In genomic region chr4:94746387-94746811, GRCm38 (mm10) we compare ENCODE assay signal across 7 mouse cellular contexts. TPM values are rescaled to one million over a fixed set of nuclear protein-coding genes. Genes with fewer than 3 reads are reported as not detected.
DNase-seq lines count a peak whose midpoint lies in the region; ATAC-seq and TF ChIP-seq lines count a peak whose summit lies in the region.

No protein-coding gene starts in this region.

- H3K27ac ChIP-seq in lung, postnatal 0 days (ENCODE audit: low read length): peak overlapping the region; percentile 71
- no peak overlapping the region for H3K27ac ChIP-seq in forebrain, embryonic 13.5 days

- peak; percentile 96 for ATAC-seq in lung, postnatal 0 days
- no peak for ATAC-seq in erythroid progenitor cell, adult 5-6 weeks (replicated peaks; ENCODE audit: low FRiP score, poor library complexity, severe bottlenecking)
- ATAC-seq in forebrain, embryonic 13.5 days: no peak

- no peaks in the 10 kb centered on the region for H3K36me3 ChIP-seq in lung, postnatal 0 days (ENCODE audit: insufficient read depth, low read length)
- no peaks in the 10 kb centered on the region for H3K36me3 ChIP-seq in forebrain, embryonic 13.5 days (ENCODE audit: poor library complexity, severe bottlenecking)

- H3K4me3 ChIP-seq in lung, postnatal 0 days (ENCODE audit: low read depth, low read length): no peak overlapping the region
- H3K4me3 ChIP-seq in forebrain, embryonic 13.5 days: no peak overlapping the region

- no peaks in the 10 kb centered on the region for H3K27me3 ChIP-seq in lung, postnatal 0 days (replicated peaks; ENCODE audit: insufficient read depth, low read length)
- no peaks in the 10 kb centered on the region for H3K27me3 ChIP-seq in forebrain, embryonic 13.5 days

- no peak overlapping the region for H3K4me2 ChIP-seq in lung, postnatal 0 days (replicated peaks; ENCODE audit: low read depth, low read length)
- no peak overlapping the region for H3K4me2 ChIP-seq in forebrain, embryonic 13.5 days

- peak; percentile 95 for TF ChIP-seq EP300 in lung, postnatal 0 days (IDR thresholded peaks at IDR 0.05)

- WGBS in lung, postnatal 0 days: 21% methylated on average over 7 of the region's 7 CpGs
- whole genome bisulfite sequencing in forebrain, embryonic 13.5 days: 61% methylated on average over 7 of the region's 7 CpGs

- peak; percentile 46 to 50 for DNase-seq in adrenal gland, postnatal 36 days
- peak; percentile 73 for DNase-seq in gastrocnemius, postnatal 25 days
- DNase-seq in kidney, adult 8-10 months: peak; percentile 52 to 81
- peak; percentile 85 for DNase-seq in lung, postnatal 0 days (ENCODE audit: low spot score)
- no peak for DNase-seq in layer of hippocampus, adult 9-10 months (ENCODE audit: low spot score)

- TF ChIP-seq CTCF in lung, postnatal 0 days (IDR thresholded peaks at IDR 0.05): no peak

- no peaks in the 10 kb centered on the region for H3K9me3 ChIP-seq in lung, postnatal 0 days (ENCODE audit: low read length)
- no peaks in the 10 kb centered on the region for H3K9me3 ChIP-seq in forebrain, embryonic 13.5 days (replicated peaks)

- no peak overlapping the region for H3K9ac ChIP-seq in lung, postnatal 0 days (replicated peaks; ENCODE audit: low read depth)
- no peak overlapping the region for H3K9ac ChIP-seq in forebrain, embryonic 13.5 days

- H3K4me1 ChIP-seq in lung, postnatal 0 days (ENCODE audit: insufficient read depth, low read depth, low read length): no peaks in the 10 kb centered on the region
- H3K4me1 ChIP-seq in forebrain, embryonic 13.5 days: no peaks in the 10 kb centered on the region

RNA-seq across cellular contexts. Expression of gene Tek, which starts 7.3 kb away (rescaled TPM):
- 10 to 100 TPM; 41.3 to 62.6 TPM for total RNA-seq in adrenal gland, postnatal 36 days (2021)
- 10 to 100 TPM; 13.7 to 14.6 TPM for total RNA-seq in gastrocnemius, postnatal 25 days (2021)
- 71.8 and 75.8 TPM in 2 replicates for polyA plus RNA-seq in lung, postnatal 0 days (2015; fragmentation: Nextera tagmentation; extraction: Ambion mirVana)
- total RNA-seq in erythroid progenitor cell, adult 5-6 weeks (2015; ENCODE audit: low replicate concordance): not detected in 2 replicates
- 0.64 TPM in 1 of 2 replicates, not detected in the other for total RNA-seq in erythroid progenitor cell, adult 5-6 weeks (2017; ENCODE audit: low replicate concordance)
- polyA plus RNA-seq in forebrain, embryonic 13.5 days (2015; fragmentation: Nextera tagmentation; extraction: Ambion mirVana): 5.7 and 6.3 TPM in 2 replicates

Comparison
In these comparisons a context has a peak if more than half of its experiments do, and no peak if none do; other contexts are left out.
1. RNA of gene Tek, which starts 7.3 kb away (total RNA-seq): 41.3 to 62.6 TPM in adrenal gland, postnatal 36 days and 13.7 to 14.6 TPM in gastrocnemius, postnatal 25 days; 0.64 TPM in erythroid progenitor cell, adult 5-6 weeks; every median in the first group is over 4 times any median in the second.